In genomic region chr11:84080327-84080726, GRCm38 (mm10) we compare ENCODE assay signal across 26 mouse cellular contexts. TPM values are rescaled to one million over a fixed set of nuclear protein-coding genes. Genes with fewer than 3 reads are reported as not detected.
DNase-seq lines count a peak whose midpoint lies in the region; ATAC-seq and TF ChIP-seq lines count a peak whose summit lies in the region.
"Had no signal": no experiment of that assay in that cellular context is flagged by ENCODE, and none has a peak within 500 bp of the region (broad histone marks: within the 10 kb centered on the region; RNA-seq: fewer than 3 reads in every experiment).

No protein-coding gene starts in this region.

- H3K36me3 ChIP-seq in heart, embryonic 13.5 days, result peaks cover 45% of the 10 kb centered on the region
- H3K36me3 ChIP-seq in kidney, embryonic 15.5 days, result peaks cover 62% of the 10 kb centered on the region
- H3K36me3 ChIP-seq in lung, postnatal 0 days (ENCODE audit: insufficient read depth, low read length), result no peaks in the 10 kb centered on the region
- peaks cover 38% of the 10 kb centered on the region for H3K36me3 ChIP-seq in forebrain, postnatal 0 days (ENCODE audit: insufficient read depth)

- ATAC-seq in heart, embryonic 13.5 days (ENCODE audit: extremely low read depth, insufficient number of reproducible peaks, low FRiP score, low TSS enrichment), result no peak
- ATAC-seq in kidney, embryonic 15.5 days (replicated peaks; ENCODE audit: low FRiP score), result no peak
- ATAC-seq in lung, postnatal 0 days, result peak; percentile 73
- no peak for ATAC-seq in forebrain, postnatal 0 days
- ATAC-seq: forebrain, embryonic 13.5 days; hindbrain, postnatal 0 days; liver, postnatal 0 days had no signal

- H3K4me3 ChIP-seq in heart, embryonic 13.5 days, result no peak overlapping the region
- no peak overlapping the region for H3K4me3 ChIP-seq in kidney, embryonic 15.5 days (replicated peaks)
- H3K4me3 ChIP-seq in lung, postnatal 0 days (ENCODE audit: low read depth, low read length), result no peak overlapping the region
- no peak overlapping the region for H3K4me3 ChIP-seq in lung, adult 2 months (replicated peaks; ENCODE audit: extremely low read depth, low read depth, low read length)
- no peak overlapping the region for H3K4me3 ChIP-seq in forebrain, postnatal 0 days (ENCODE audit: low read depth, low read length)
- H3K4me3 ChIP-seq: embryonic facial prominence, embryonic 13.5 days; forebrain, embryonic 13.5 days; heart, adult 2 months had no signal

- peaks cover 23% of the 10 kb centered on the region for H3K4me1 ChIP-seq in heart, embryonic 13.5 days
- no peaks in the 10 kb centered on the region for H3K4me1 ChIP-seq in kidney, embryonic 15.5 days
- H3K4me1 ChIP-seq in lung, postnatal 0 days (ENCODE audit: insufficient read depth, low read depth, low read length), result peaks cover 4% of the 10 kb centered on the region; the same call in 1 of the 2 replicates
- H3K4me1 ChIP-seq in lung, adult 2 months (ENCODE audit: control insufficient read depth, insufficient read depth, low read length), result no peaks in the 10 kb centered on the region
- H3K4me1 ChIP-seq in forebrain, postnatal 0 days (ENCODE audit: insufficient read depth), result no peaks in the 10 kb centered on the region

- H3K9me3 ChIP-seq in heart, embryonic 13.5 days, result no peaks in the 10 kb centered on the region
- no peaks in the 10 kb centered on the region for H3K9me3 ChIP-seq in kidney, embryonic 15.5 days (replicated peaks)
- H3K9me3 ChIP-seq in lung, postnatal 0 days (ENCODE audit: low read length), result no peaks in the 10 kb centered on the region
- no peaks in the 10 kb centered on the region for H3K9me3 ChIP-seq in forebrain, postnatal 0 days (ENCODE audit: low read length)
- H3K9me3 ChIP-seq: embryonic facial prominence, embryonic 13.5 days; forebrain, embryonic 13.5 days had no signal

- intact Hi-C loops in heart, postnatal 14 days (cut with DNase I), result no loop called here

- TF ChIP-seq POLR2A in lung, adult 2 months (IDR thresholded peaks at IDR 0.05; ENCODE audit: borderline replicate concordance, extremely low read depth, low read depth, low read length), result no peak

- peak overlapping the region; percentile 6; the same call in 1 of the 2 replicates for H3K4me2 ChIP-seq in heart, embryonic 13.5 days
- H3K4me2 ChIP-seq in kidney, embryonic 15.5 days, result no peak overlapping the region
- no peak overlapping the region for H3K4me2 ChIP-seq in lung, postnatal 0 days (replicated peaks; ENCODE audit: low read depth, low read length)
- H3K4me2 ChIP-seq in forebrain, postnatal 0 days (ENCODE audit: low read depth), result no peak overlapping the region
- H3K4me2 ChIP-seq: embryonic facial prominence, embryonic 13.5 days; forebrain, embryonic 13.5 days; liver, embryonic 11.5 days; midbrain, embryonic 11.5 days had no signal

- no peaks in the 10 kb centered on the region for H3K27me3 ChIP-seq in heart, embryonic 13.5 days (replicated peaks)
- H3K27me3 ChIP-seq in kidney, embryonic 15.5 days, result no peaks in the 10 kb centered on the region
- H3K27me3 ChIP-seq in lung, postnatal 0 days (replicated peaks; ENCODE audit: insufficient read depth, low read length), result no peaks in the 10 kb centered on the region
- no peaks in the 10 kb centered on the region for H3K27me3 ChIP-seq in forebrain, postnatal 0 days (ENCODE audit: insufficient read depth, low read length)
- H3K27me3 ChIP-seq: embryonic facial prominence, embryonic 13.5 days; forebrain, embryonic 13.5 days had no signal

- no peak for TF ChIP-seq CTCF in lung, postnatal 0 days (IDR thresholded peaks at IDR 0.05)
- no peak for TF ChIP-seq CTCF in lung, adult 2 months (IDR thresholded peaks at IDR 0.05; ENCODE audit: insufficient read depth, low read length)
- TF ChIP-seq CTCF in forebrain, postnatal 0 days (IDR thresholded peaks at IDR 0.05; ENCODE audit: low read depth), result no peak

- TF ChIP-seq EP300 in lung, postnatal 0 days (IDR thresholded peaks at IDR 0.05), result no peak

- WGBS in heart, embryonic 13.5 days, result 62% methylated on average over 3 of the region's 3 CpGs
- WGBS in kidney, embryonic 15.5 days, result 86% methylated on average over 3 of the region's 3 CpGs
- 73% methylated on average over 3 of the region's 3 CpGs for WGBS in lung, postnatal 0 days
- 74% methylated on average over 3 of the region's 3 CpGs for WGBS in lung, adult 2 months
- WGBS in forebrain, postnatal 0 days, result 93% methylated on average over 3 of the region's 3 CpGs

- H3K9ac ChIP-seq in heart, embryonic 13.5 days, result no peak overlapping the region
- H3K9ac ChIP-seq in kidney, embryonic 15.5 days, result no peak overlapping the region
- H3K9ac ChIP-seq in lung, postnatal 0 days (replicated peaks; ENCODE audit: low read depth), result no peak overlapping the region
- no peak overlapping the region for H3K9ac ChIP-seq in forebrain, postnatal 0 days
- H3K9ac ChIP-seq: embryonic facial prominence, embryonic 13.5 days; forebrain, embryonic 13.5 days; liver, postnatal 0 days had no signal

- DNase-seq in heart, postnatal 14 days, result no peak
- DNase-seq in kidney, postnatal 10 days, result no peak
- peak; percentile 62 for DNase-seq in lung, postnatal 0 days (ENCODE audit: low spot score)
- DNase-seq in lung, adult 2 months, result no peak
- DNase-seq in forebrain, postnatal 0 days, result no peak
- no peak for DNase-seq in cerebellum, adult 11-12 months
- DNase-seq: adrenal gland, postnatal 14 days; B cell, adult 2 months; cerebellum, adult 8-10 months; cerebellum, postnatal 36 days; embryo, embryonic 11 days; gastrocnemius, postnatal 14 days; heart, adult 2 months; kidney, adult 11 months; kidney, postnatal 14 days; liver, postnatal 0 days; thymus, adult 18-20 months; thymus, postnatal 4 days had no signal

- H3K27ac ChIP-seq in heart, embryonic 13.5 days (replicated peaks), result peak overlapping the region; percentile 55
- 0 out of 2 replicates have a peak overlapping the region, but pooled peaks have one; percentile 69 for H3K27ac ChIP-seq in kidney, embryonic 15.5 days
- peak overlapping the region; percentile 75 for H3K27ac ChIP-seq in lung, postnatal 0 days (ENCODE audit: low read length)
- H3K27ac ChIP-seq in forebrain, postnatal 0 days (ENCODE audit: low read depth, low read length), result no peak overlapping the region
- H3K27ac ChIP-seq: embryonic facial prominence, embryonic 13.5 days; forebrain, embryonic 13.5 days; heart, adult 2 months; hindbrain, postnatal 0 days had no signal

RNA-seq across cellular contexts. Expression of gene Dusp14, which starts 11.3 kb away (rescaled TPM):
- polyA plus RNA-seq in heart, embryonic 13.5 days (2015; fragmentation: Nextera tagmentation; extraction: Ambion mirVana), result 5.1 and 6.6 TPM in 2 replicates
- total RNA-seq in heart, postnatal 14 days (2021), result under 1 TPM; 0.69 to 0.76 TPM
- polyA plus RNA-seq in kidney, embryonic 15.5 days (2015; fragmentation: Nextera tagmentation; extraction: Ambion mirVana), result 30.2 and 32.6 TPM in 2 replicates
- polyA plus RNA-seq in lung, postnatal 0 days (2015; fragmentation: Nextera tagmentation; extraction: Ambion mirVana), result 66.7 and 69.2 TPM in 2 replicates
- polyA plus RNA-seq in lung, adult 2 months (2012; rRNA removed), result 70.3 and 122 TPM in 2 replicates
- 15.1 and 15.4 TPM in 2 replicates for total RNA-seq in forebrain, postnatal 0 days (2014; rRNA removed)
- polyA plus RNA-seq in forebrain, postnatal 0 days (2015; fragmentation: Nextera tagmentation; extraction: Ambion mirVana), result 19.4 and 21.6 TPM in 2 replicates
- total RNA-seq: megakaryocyte progenitor cell, adult 5-6 weeks had no signal

RNA-seq across cellular contexts. Expression of gene Tada2a, which starts 49.1 kb away (rescaled TPM):
- 19.9 and 20.4 TPM in 2 replicates for polyA plus RNA-seq in heart, embryonic 13.5 days (2015; fragmentation: Nextera tagmentation; extraction: Ambion mirVana)
- total RNA-seq in heart, postnatal 14 days (2021), result 1 to 10 TPM; 6.2 to 6.3 TPM
- polyA plus RNA-seq in kidney, embryonic 15.5 days (2015; fragmentation: Nextera tagmentation; extraction: Ambion mirVana), result 34.6 and 35.1 TPM in 2 replicates
- polyA plus RNA-seq in lung, postnatal 0 days (2015; fragmentation: Nextera tagmentation; extraction: Ambion mirVana), result 14.9 and 15.0 TPM in 2 replicates
- polyA plus RNA-seq in lung, adult 2 months (2012; rRNA removed), result 4.5 and 6.8 TPM in 2 replicates
- total RNA-seq in forebrain, postnatal 0 days (2014; rRNA removed), result 24.8 and 26.1 TPM in 2 replicates
- polyA plus RNA-seq in forebrain, postnatal 0 days (2015; fragmentation: Nextera tagmentation; extraction: Ambion mirVana), result 29.0 and 30.1 TPM in 2 replicates

RNA-seq across cellular contexts. Expression of gene Acaca, which starts 49.1 kb away (rescaled TPM):
- 6.6 and 6.7 TPM in 2 replicates for polyA plus RNA-seq in heart, embryonic 13.5 days (2015; fragmentation: Nextera tagmentation; extraction: Ambion mirVana)
- total RNA-seq in heart, postnatal 14 days (2021), result 10 to 100 TPM; 11.4 to 12.5 TPM
- polyA plus RNA-seq in kidney, embryonic 15.5 days (2015; fragmentation: Nextera tagmentation; extraction: Ambion mirVana), result 11.6 and 14.4 TPM in 2 replicates
- 6.5 and 7.9 TPM in 2 replicates for polyA plus RNA-seq in lung, postnatal 0 days (2015; fragmentation: Nextera tagmentation; extraction: Ambion mirVana)
- polyA plus RNA-seq in lung, adult 2 months (2012; rRNA removed), result 25.1 and 34.5 TPM in 2 replicates
- 162 and 200 TPM in 2 replicates for total RNA-seq in forebrain, postnatal 0 days (2014; rRNA removed)
- 14.7 and 16.5 TPM in 2 replicates for polyA plus RNA-seq in forebrain, postnatal 0 days (2015; fragmentation: Nextera tagmentation; extraction: Ambion mirVana)
